Mouse (Mus musculus): ENCODE results near the gene Dus2. TPM values are rescaled to one million over a fixed set of nuclear protein-coding genes. Genes with fewer than 3 reads are reported as not detected.

Gene Dus2
- total and polyA plus RNA-seq, 2 experiments from 2014 or later = 14.3 to 21.7 TPM

- Histone ChIP-seq H3K4me3 (ENCODE audit: low read depth, low read length) (no peak overlapping the region), H3K4me2 (ENCODE audit: low read depth) (no peak overlapping the region), H3K27ac (ENCODE audit: low read depth, low read length) (no peak overlapping the region), H3K27me3 (ENCODE audit: insufficient read depth, low read length) (no peaks in the 10 kb centered on the region), H3K9ac (no peak overlapping the region), H3K9me3 (ENCODE audit: low read length) (no peaks in the 10 kb centered on the region), H3K4me1 (ENCODE audit: insufficient read depth) (no peaks in the 10 kb centered on the region), H3K36me3 (ENCODE audit: insufficient read depth) (peaks cover 16% of the 10 kb centered on the region)
- 92% methylated on average over 6 of the region's 6 CpGs for WGBS
- DNase-seq = no peak
- TF ChIP-seq CTCF (IDR thresholded peaks at IDR 0.05; ENCODE audit: low read depth) = no peak
- no peak for ATAC-seq
These were observed 25.1 kb downstream of the Dus2 start for GRCm38 (mm10) chr8:106016284-106016683.

- DNase-seq (no peak), ATAC-seq (no peak)
- 92% methylated on average over 7 of the region's 7 CpGs for WGBS
- Histone ChIP-seq H3K36me3 (ENCODE audit: insufficient read depth) (peaks cover 16% of the 10 kb centered on the region), H3K9me3 (ENCODE audit: low read length) (no peaks in the 10 kb centered on the region), H3K4me2 (ENCODE audit: low read depth) (no peak overlapping the region), H3K4me1 (ENCODE audit: insufficient read depth) (no peaks in the 10 kb centered on the region), H3K27me3 (ENCODE audit: insufficient read depth, low read length) (no peaks in the 10 kb centered on the region), H3K9ac (no peak overlapping the region), H3K4me3 (ENCODE audit: low read depth, low read length) (no peak overlapping the region), H3K27ac (ENCODE audit: low read depth, low read length) (no peak overlapping the region)
- TF ChIP-seq CTCF (IDR thresholded peaks at IDR 0.05; ENCODE audit: low read depth) = no peak
These were observed 26.0 kb downstream of the Dus2 start for GRCm38 (mm10) chr8:106017130-106017529.

GRCm38 (mm10) chr8:106018039-106018438 is 26.9 kb downstream of the Dus2 start:
- Histone ChIP-seq H3K4me3 (ENCODE audit: low read depth, low read length) (no peak overlapping the region), H3K27me3 (ENCODE audit: insufficient read depth, low read length) (no peaks in the 10 kb centered on the region), H3K27ac (ENCODE audit: low read depth, low read length) (no peak overlapping the region), H3K4me2 (ENCODE audit: low read depth) (no peak overlapping the region), H3K4me1 (ENCODE audit: insufficient read depth) (no peaks in the 10 kb centered on the region), H3K36me3 (ENCODE audit: insufficient read depth) (peaks cover 16% of the 10 kb centered on the region), H3K9me3 (ENCODE audit: low read length) (no peaks in the 10 kb centered on the region), H3K9ac (no peak overlapping the region)
- no peak for TF ChIP-seq CTCF (IDR thresholded peaks at IDR 0.05; ENCODE audit: low read depth)
- no peak for DNase-seq
- 92% methylated on average over 3 of the region's 3 CpGs for WGBS
- ATAC-seq = no peak

- Histone ChIP-seq H3K27ac (ENCODE audit: low read depth, low read length) (no peak overlapping the region), H3K9me3 (ENCODE audit: low read length) (no peaks in the 10 kb centered on the region), H3K4me2 (ENCODE audit: low read depth) (no peak overlapping the region), H3K4me1 (ENCODE audit: insufficient read depth) (no peaks in the 10 kb centered on the region), H3K27me3 (ENCODE audit: insufficient read depth, low read length) (no peaks in the 10 kb centered on the region), H3K9ac (no peak overlapping the region), H3K36me3 (ENCODE audit: insufficient read depth) (peaks cover 25% of the 10 kb centered on the region), H3K4me3 (ENCODE audit: low read depth, low read length) (no peak overlapping the region)
- ATAC-seq (peak; percentile 71), DNase-seq (peak; percentile 89)
- peak; percentile 95 for TF ChIP-seq CTCF (IDR thresholded peaks at IDR 0.05; ENCODE audit: low read depth)
These were observed 31.3 kb downstream of the Dus2 start for GRCm38 (mm10) chr8:106022483-106022882.

- no peak for TF ChIP-seq CTCF (IDR thresholded peaks at IDR 0.05; ENCODE audit: low read depth)
- Histone ChIP-seq H3K9me3 (ENCODE audit: low read length) (no peaks in the 10 kb centered on the region), H3K4me3 (ENCODE audit: low read depth, low read length) (no peak overlapping the region), H3K4me2 (ENCODE audit: low read depth) (no peak overlapping the region), H3K4me1 (ENCODE audit: insufficient read depth) (no peaks in the 10 kb centered on the region), H3K27ac (ENCODE audit: low read depth, low read length) (no peak overlapping the region), H3K36me3 (ENCODE audit: insufficient read depth) (peaks cover 15% of the 10 kb centered on the region), H3K9ac (no peak overlapping the region), H3K27me3 (ENCODE audit: insufficient read depth, low read length) (no peaks in the 10 kb centered on the region)
- WGBS = 91% methylated on average over 10 of the region's 10 CpGs
- DNase-seq (no peak), ATAC-seq (no peak)
These were observed 47.6 kb downstream of the Dus2 start for GRCm38 (mm10) chr8:106038721-106039120.

- H3K4me3 ChIP-seq (ENCODE audit: low read depth, low read length) = no peak overlapping the region
- H3K27me3 ChIP-seq (ENCODE audit: insufficient read depth, low read length) = no peaks in the 10 kb centered on the region
- H3K4me2 ChIP-seq (ENCODE audit: low read depth) = no peak overlapping the region
- ATAC-seq (no peak), DNase-seq (no peak)
- no peaks in the 10 kb centered on the region for H3K9me3 ChIP-seq (ENCODE audit: low read length)
- no peak overlapping the region for H3K27ac ChIP-seq (ENCODE audit: low read depth, low read length)
- no peak for TF ChIP-seq CTCF (IDR thresholded peaks at IDR 0.05; ENCODE audit: low read depth)
- peaks cover 15% of the 10 kb centered on the region for H3K36me3 ChIP-seq (ENCODE audit: insufficient read depth)
- no peak overlapping the region for H3K9ac ChIP-seq
- WGBS = 83% methylated on average over 4 of the region's 4 CpGs
- H3K4me1 ChIP-seq (ENCODE audit: insufficient read depth) = no peaks in the 10 kb centered on the region
These were observed 48.5 kb downstream of the Dus2 start for GRCm38 (mm10) chr8:106039605-106040004.

- Histone ChIP-seq H3K27me3 (ENCODE audit: insufficient read depth, low read length) (no peaks in the 10 kb centered on the region), H3K27ac (ENCODE audit: low read depth, low read length) (no peak overlapping the region), H3K9ac (no peak overlapping the region), H3K9me3 (ENCODE audit: low read length) (no peaks in the 10 kb centered on the region), H3K4me1 (ENCODE audit: insufficient read depth) (no peaks in the 10 kb centered on the region), H3K4me3 (ENCODE audit: low read depth, low read length) (no peak overlapping the region), H3K36me3 (ENCODE audit: insufficient read depth) (peaks cover 20% of the 10 kb centered on the region), H3K4me2 (ENCODE audit: low read depth) (no peak overlapping the region)
- TF ChIP-seq CTCF (IDR thresholded peaks at IDR 0.05; ENCODE audit: low read depth) = no peak
- 82% methylated on average over 4 of the region's 4 CpGs for WGBS
- ATAC-seq (no peak), DNase-seq (no peak)
These were observed 49.1 kb downstream of the Dus2 start for GRCm38 (mm10) chr8:106040218-106040617.

- DNase-seq = no peak
- Histone ChIP-seq H3K9ac (no peak overlapping the region), H3K4me3 (ENCODE audit: low read depth, low read length) (no peak overlapping the region), H3K27me3 (ENCODE audit: insufficient read depth, low read length) (no peaks in the 10 kb centered on the region), H3K27ac (ENCODE audit: low read depth, low read length) (no peak overlapping the region), H3K4me1 (ENCODE audit: insufficient read depth) (no peaks in the 10 kb centered on the region), H3K36me3 (ENCODE audit: insufficient read depth) (peaks cover 22% of the 10 kb centered on the region), H3K4me2 (ENCODE audit: low read depth) (no peak overlapping the region), H3K9me3 (ENCODE audit: low read length) (no peaks in the 10 kb centered on the region)
- no peak for TF ChIP-seq CTCF (IDR thresholded peaks at IDR 0.05; ENCODE audit: low read depth)
- WGBS = 81% methylated on average over 2 of the region's 2 CpGs
- no peak for ATAC-seq
These were observed 51.9 kb downstream of the Dus2 start for GRCm38 (mm10) chr8:106043055-106043454.

Measured in forebrain, postnatal 0 days (tissue).